Mouse (Mus musculus) embryonic fibroblast, embryonic 13.5 days (primary cell): ENCODE measurements around the gene Olfr370.

Experiments
- CTCF ChIP-seq: IDR thresholded peaks from 2 replicates; pipeline ENCODE4 v1.5.1; 2011; ENCODE audit warnings: mild to moderate bottlenecking, control low read depth, low read length, moderate library complexity, borderline replicate concordance; ENCODE audit not compliant: insufficient read depth
- POLR2A ChIP-seq: IDR thresholded peaks from 2 replicates; pipeline ENCODE4 v1.6.1; 2011; ENCODE audit warnings: low read depth, mild to moderate bottlenecking, control low read depth, low read length, moderate library complexity

- no peak for TF ChIP-seq CTCF
- TF ChIP-seq POLR2A, result no peak
These were observed 30.3 kb downstream of the Olfr370 start for GRCm38 (mm10) chr8:83565731-83566375.
